Mouse (Mus musculus): ENCODE measurements around the gene Tceanc2. TPM values are rescaled to one million over a fixed set of nuclear protein-coding genes. Genes with fewer than 3 reads are reported as not detected.

The Tceanc2 gene
- total RNA-seq, 2 experiments from 2014 or later = 16.5 to 20.7 TPM

Other genes with a start within 250 kb of the Tceanc2 start
- gene Mrpl37, start 112.2 kb downstream of the Tceanc2 start, total RNA-seq (2021) = 10 to 100 TPM; 60.4 to 62.9 TPM
- gene Cyb5rl, start 112.1 kb downstream of the Tceanc2 start, total RNA-seq (2021) = 10 to 100 TPM in 1 of 2 experiments, 1 to 10 TPM in 1; 8.2 to 10.2 TPM
- not detected for gene Cdcp2, start 82.2 kb downstream of the Tceanc2 start, total RNA-seq (2021)
- 100 to 1,000 TPM; 208 to 228 TPM for gene Tmem59, start 717 bp downstream of the Tceanc2 start, total RNA-seq (2021)
- not detected for gene Ldlrad1, start 30.1 kb upstream of the Tceanc2 start, total RNA-seq (2021)
- 10 to 100 TPM; 39.6 to 41.3 TPM for gene Lrrc42, start 74.4 kb upstream of the Tceanc2 start, total RNA-seq (2021)
- 10 to 100 TPM; 27.8 to 29.4 TPM for gene Hspb11, start 74.5 kb upstream of the Tceanc2 start, total RNA-seq (2021)
- gene Dio1, start 128.1 kb upstream of the Tceanc2 start, total RNA-seq (2021) = not detected
- gene Yipf1, start 135.2 kb upstream of the Tceanc2 start, total RNA-seq (2021) = 10 to 100 TPM; 51.5 to 52.9 TPM
- gene Ndc1, start 188.7 kb upstream of the Tceanc2 start, total RNA-seq (2021) = 10 to 100 TPM; 11.0 to 12.5 TPM